Mouse (Mus musculus) midbrain, postnatal 0 days (tissue): ENCODE results near the gene H2-Oa. TPM values are rescaled to one million over a fixed set of nuclear protein-coding genes. Genes with fewer than 3 reads are reported as not detected.

Experiments
- ATAC-seq: fragments of 200-750 bp; cut with Nextera tagmentation; 2 replicates; pipeline ENCODE4 v1.8.0; 2017; ENCODE audit warnings: moderate number of reproducible peaks, mild to moderate bottlenecking, moderate TSS enrichment, moderate library complexity; ENCODE audit not compliant: low FRiP score
- DNase-seq: peaks from one replicate; pipeline ENCODE4 v3.0.0-alpha.2; 2015; ENCODE audit warnings: low spot score
- H3K27ac ChIP-seq: fragments of 300-500 bp; sonication (generic); 2 replicates; pipeline ENCODE4 v1.5.1; 2014; ENCODE audit warnings: low read depth, mild to moderate bottlenecking, low read length, mixed read lengths
- H3K27me3 ChIP-seq: fragments of 300-500 bp; sonication (generic); 2 replicates; pipeline ENCODE4 v1.6.1; 2014; ENCODE audit warnings: low read length, control low read depth, mixed read lengths; ENCODE audit not compliant: insufficient read depth
- H3K36me3 ChIP-seq: fragments of 300-500 bp; sonication (generic); 2 replicates; pipeline ENCODE4 v1.6.1; 2014; ENCODE audit warnings: low read length, control low read depth, mixed read lengths; ENCODE audit not compliant: insufficient read depth
- H3K4me1 ChIP-seq: fragments of 300-500 bp; sonication (generic); 2 replicates; pipeline ENCODE4 v1.6.1; 2014; ENCODE audit warnings: mild to moderate bottlenecking, control low read depth, antibody characterized with exemption, low read length, mixed read lengths; ENCODE audit not compliant: insufficient read depth
- H3K4me2 ChIP-seq: fragments of 300-500 bp; sonication (generic); 2 replicates; pipeline ENCODE4 v1.6.1; 2014; ENCODE audit warnings: low read depth, mild to moderate bottlenecking, low read length, mixed read lengths; ENCODE audit not compliant: poor library complexity, severe bottlenecking
- H3K4me3 ChIP-seq: fragments of 300-500 bp; sonication (generic); 2 replicates; pipeline ENCODE4 v1.5.1; 2014; ENCODE audit warnings: low read depth, mild to moderate bottlenecking, low read length, moderate library complexity
- H3K9ac ChIP-seq: fragments of 300-500 bp; sonication (generic); replicated peaks from 2 replicates; pipeline ENCODE4 v1.6.1; 2014; ENCODE audit warnings: mild to moderate bottlenecking, low read length, moderate library complexity, mixed read lengths; ENCODE audit not compliant: poor library complexity, severe bottlenecking
- H3K9me3 ChIP-seq: fragments of 300-500 bp; sonication (generic); 2 replicates; pipeline ENCODE4 v1.6.1; 2016; ENCODE audit warnings: low read length, control low read depth
- CTCF ChIP-seq: IDR thresholded peaks from 2 replicates; pipeline ENCODE4 v1.5.1; 2016; ENCODE audit warnings: antibody characterized with exemption, mild to moderate bottlenecking
- WGBS: fragments of 180-500 bp; shearing (Covaris S2); extraction: QIAGEN DNeasy Blood & Tissue Kit; methylation state at CpG from one replicate; pipeline ENCODE4 v1.1.7; 2014; 5-methylcytosine and 5-hydroxymethylcytosine counted together
- polyA plus RNA-seq: library from polyadenylated mRNA; unstranded; fragments of >200 nt; fragmentation: Nextera tagmentation; extraction: Ambion mirVana; gene quantifications from 2 replicates; pipeline ENCODE4 v1.2.1, GENCODE M21; 2015
- total RNA-seq: library from RNA; depleted of rRNA; stranded (reverse); fragments of >200 nt; gene quantifications from 2 replicates; pipeline ENCODE4 v1.2.3, GENCODE M21; 2014

H2-Oa gene
- total and polyA plus RNA-seq, 2 experiments from 2014 or later: 0.23 TPM; not detected in 1

- 50% methylated on average over 8 of the region's 8 CpGs for WGBS
- Histone ChIP-seq H3K4me2 (no peak overlapping the region), H3K9me3 (no peaks in the 10 kb centered on the region), H3K4me1 (no peaks in the 10 kb centered on the region), H3K4me3 (no peak overlapping the region), H3K27me3 (no peaks in the 10 kb centered on the region), H3K36me3 (peaks cover 48% of the 10 kb centered on the region), H3K9ac (no peak overlapping the region), H3K27ac (no peak overlapping the region)
- TF ChIP-seq CTCF: no peak
- DNase-seq: no peak
- ATAC-seq: no peak
Observed at GRCm38 (mm10) chr17:34110309-34110708, 18.2 kb downstream of the H2-Oa start.

- no peaks in the 10 kb centered on the region for H3K9me3 ChIP-seq
- no peaks in the 10 kb centered on the region for H3K4me1 ChIP-seq
- TF ChIP-seq CTCF: no peak
- 92% methylated on average over 7 of the region's 7 CpGs for WGBS
- DNase-seq (no peak), ATAC-seq (no peak)
- no peak overlapping the region for H3K4me3 ChIP-seq
- peaks cover 58% of the 10 kb centered on the region for H3K36me3 ChIP-seq
- H3K9ac ChIP-seq: no peak overlapping the region
- H3K27me3 ChIP-seq: no peaks in the 10 kb centered on the region
- no peak overlapping the region for H3K27ac ChIP-seq
- H3K4me2 ChIP-seq: no peak overlapping the region
Observed at GRCm38 (mm10) chr17:34114114-34114513, 22.0 kb downstream of the H2-Oa start.

GRCm38 (mm10) chr17:34116736-34117370 is 24.7 kb downstream of the H2-Oa start:
- H3K9me3 ChIP-seq: no peaks in the 10 kb centered on the region
- H3K4me3 ChIP-seq: peak overlapping the region; percentile 77
- H3K36me3 ChIP-seq: peaks cover 47% of the 10 kb centered on the region
- peak overlapping the region; percentile 86 for H3K4me2 ChIP-seq
- no peaks in the 10 kb centered on the region for H3K4me1 ChIP-seq
- DNase-seq (no peak), ATAC-seq (no peak)
- whole genome bisulfite sequencing: 35% methylated on average over 7 of the region's 7 CpGs
- H3K9ac ChIP-seq: peak overlapping the region; percentile 48
- 0 out of 2 replicates have a peak overlapping the region, but pooled peaks have one; percentile 12 for H3K27ac ChIP-seq
- H3K27me3 ChIP-seq: no peaks in the 10 kb centered on the region
- no peak for TF ChIP-seq CTCF

- Histone ChIP-seq H3K4me1 (no peaks in the 10 kb centered on the region), H3K27me3 (no peaks in the 10 kb centered on the region), H3K27ac (no peak overlapping the region), H3K4me3 (peak overlapping the region; percentile 77), H3K9me3 (no peaks in the 10 kb centered on the region), H3K4me2 (peak overlapping the region; percentile 86), H3K36me3 (peaks cover 41% of the 10 kb centered on the region), H3K9ac (peak overlapping the region; percentile 81)
- DNase-seq (no peak), ATAC-seq (no peak)
- 0% methylated on average over 5 of the region's 5 CpGs for WGBS
- TF ChIP-seq CTCF: no peak
Observed at GRCm38 (mm10) chr17:34117421-34118112, 25.4 kb downstream of the H2-Oa start.

- Histone ChIP-seq H3K9me3 (no peaks in the 10 kb centered on the region), H3K27me3 (no peaks in the 10 kb centered on the region), H3K9ac (peak overlapping the region; percentile 81), H3K4me1 (no peaks in the 10 kb centered on the region; the same call in 1 of the 2 replicates), H3K27ac (peak overlapping the region; percentile 100), H3K4me2 (peak overlapping the region; percentile 86), H3K4me3 (peak overlapping the region; percentile 77), H3K36me3 (peaks cover 33% of the 10 kb centered on the region)
- DNase-seq: peak; percentile 60
- no peak for ATAC-seq
- WGBS: under 1% methylated on average over 62 of the region's 67 CpGs
- no peak for TF ChIP-seq CTCF
Observed at GRCm38 (mm10) chr17:34118113-34118872, 26.2 kb downstream of the H2-Oa start.

GRCm38 (mm10) chr17:34118873-34119248 is 26.7 kb downstream of the H2-Oa start:
- peak overlapping the region; percentile 81 for H3K9ac ChIP-seq
- H3K27ac ChIP-seq: peak overlapping the region; percentile 100
- no peaks in the 10 kb centered on the region for H3K27me3 ChIP-seq
- peak overlapping the region; percentile 86 for H3K4me2 ChIP-seq
- peak overlapping the region; percentile 77 for H3K4me3 ChIP-seq
- DNase-seq (no peak), ATAC-seq (no peak; the same call in 1 of the 2 replicates)
- TF ChIP-seq CTCF: no peak
- peaks cover 5% of the 10 kb centered on the region for H3K4me1 ChIP-seq
- 2% methylated on average over 37 of the region's 38 CpGs for WGBS
- H3K9me3 ChIP-seq: no peaks in the 10 kb centered on the region
- peaks cover 28% of the 10 kb centered on the region for H3K36me3 ChIP-seq
